Mouse (Mus musculus) adrenal gland, adult 18-20 months (tissue): Measurements from ENCODE around the gene Ltb4r1. TPM values are rescaled to one million over a fixed set of nuclear protein-coding genes. Genes with fewer than 3 reads are reported as not detected.

Experiments used
- DNase-seq, 2 experiments: peaks; one replicate each; pipeline ENCODE4 v3.0.0; 2021 to 2022; ENCODE audit warnings: low spot score in 2 of 2
- total RNA-seq, 2 experiments: library from RNA; stranded (reverse); gene quantifications; 1 replicate in 1 of 2; 2 replicates in 1 of 2; pipeline ENCODE4 v1.2.3; 2021

The Ltb4r1 gene
- total RNA-seq, 2 experiments from 2014 or later = 0.42 to 0.50 TPM

DNA sequence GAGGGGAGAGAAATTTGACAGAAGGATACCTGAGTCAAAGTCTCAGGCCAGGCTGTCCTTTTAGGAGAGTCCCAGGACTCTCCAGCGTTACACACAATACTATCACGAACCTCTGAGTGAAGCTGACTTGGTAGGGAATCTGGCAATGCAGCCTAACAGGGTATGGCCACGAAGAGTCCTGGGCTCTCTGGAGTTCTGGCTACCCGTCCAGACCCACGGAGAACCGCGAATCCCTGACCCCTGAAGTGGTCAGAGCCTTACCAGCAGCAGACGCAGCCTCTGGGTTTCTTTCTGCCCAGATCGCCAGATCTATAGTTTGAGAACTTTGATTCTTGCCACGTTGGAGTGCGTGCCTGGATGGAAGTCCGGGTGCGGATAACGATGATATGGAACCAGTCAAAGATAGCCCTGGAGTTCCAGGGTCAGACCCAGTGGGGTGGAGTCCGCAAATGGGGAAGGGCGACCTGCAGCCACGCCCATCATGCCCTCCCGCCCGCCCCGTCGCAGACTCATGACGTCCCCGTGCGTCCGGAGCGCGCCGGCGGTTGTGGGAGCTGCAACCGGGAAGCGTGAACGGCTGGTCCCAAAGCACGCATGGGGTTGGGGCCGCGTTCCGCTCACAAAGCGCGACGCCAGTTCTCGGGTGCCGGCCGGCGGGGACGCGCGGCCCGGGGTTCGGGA is 20.4 kb upstream of the Ltb4r1 start, which contains the start of the genes Dhrs1 and Nop9:
Dhrs1 (minus strand) TSS at position 511 of the 681 bp plus-strand sequence.
Nop9 (plus strand) TSS at position 514 of the 681 bp plus-strand sequence.
- peak; percentile 87 to 88 for DNase-seq

DNA sequence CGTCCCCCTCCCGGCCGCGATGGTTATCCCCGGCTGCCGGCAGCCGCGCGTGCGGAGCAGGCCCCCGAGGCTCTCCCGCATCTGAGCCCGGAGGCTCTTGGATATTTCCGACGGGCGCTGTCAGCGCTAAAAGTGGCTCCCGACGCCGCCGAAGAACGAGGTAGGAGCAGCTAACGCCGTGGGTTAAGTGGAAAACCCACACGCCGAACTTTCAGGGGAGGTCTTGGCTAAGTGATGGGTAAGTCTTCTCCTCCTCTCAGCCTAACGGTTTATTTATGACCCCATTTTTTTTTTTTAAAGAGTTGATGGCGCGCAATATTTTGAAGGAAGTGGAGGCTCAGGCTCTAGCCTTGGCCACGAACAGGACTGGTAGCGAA is 19.9 kb upstream of the Ltb4r1 start:
- DNase-seq = no peak

DNA sequence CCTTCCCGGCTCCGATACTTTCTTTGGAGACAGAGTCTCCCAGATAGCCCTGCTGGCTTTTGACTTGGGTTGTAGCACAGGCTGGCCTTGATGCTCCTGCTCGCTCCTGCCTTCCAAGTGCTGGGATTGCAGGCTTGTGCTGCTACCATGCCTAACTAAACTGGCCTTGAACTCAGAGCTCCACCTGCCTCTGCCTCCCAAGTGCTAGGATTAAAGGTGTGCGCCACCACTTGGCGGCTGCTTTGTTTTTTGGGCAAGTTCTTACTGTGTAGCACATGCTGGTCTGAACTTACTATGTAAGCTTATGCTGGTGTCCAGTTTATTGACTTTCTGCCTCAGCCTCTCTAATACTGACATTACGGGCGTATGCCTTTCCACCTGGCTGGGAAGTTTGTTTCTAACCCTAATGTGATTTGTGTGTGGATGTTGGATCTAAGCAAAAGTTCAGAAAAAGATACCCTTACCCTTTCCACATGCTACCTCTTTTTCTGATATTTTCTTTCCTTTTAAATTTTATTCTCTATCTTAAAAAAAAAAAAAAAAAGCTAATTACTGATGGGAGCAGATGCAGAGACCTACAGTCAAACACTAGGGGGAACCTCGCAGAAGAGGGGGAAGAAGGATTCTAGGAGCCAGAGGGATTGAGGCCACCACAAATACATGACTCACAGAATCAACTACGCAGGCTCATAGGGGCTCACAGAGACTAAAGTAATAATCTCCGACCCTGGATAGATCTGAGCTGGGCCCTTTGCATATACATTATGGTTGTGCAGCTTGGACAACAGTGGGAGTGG is 18.5 kb upstream of the Ltb4r1 start:
- no peak for DNase-seq

DNA sequence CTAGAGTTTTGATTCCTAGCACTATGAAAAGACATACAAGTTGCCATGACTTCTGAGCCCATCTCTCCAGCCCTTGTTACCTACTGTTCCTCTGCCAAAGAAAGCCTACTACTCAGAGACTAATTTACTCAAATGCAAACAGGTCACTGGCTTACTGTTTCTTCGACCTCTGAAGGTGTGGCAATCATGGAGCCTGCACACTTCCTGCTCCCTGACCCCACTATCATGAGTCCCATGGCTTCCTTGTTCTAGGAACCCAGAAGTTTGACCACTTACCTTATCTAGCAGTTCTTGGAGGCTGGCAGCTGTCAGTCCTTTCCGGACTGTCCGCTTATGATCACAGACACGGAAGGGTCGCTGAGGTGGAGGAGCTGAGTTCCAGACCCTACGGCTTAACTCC is 8.2 kb upstream of the Ltb4r1 start:
- DNase-seq = no peak

DNA sequence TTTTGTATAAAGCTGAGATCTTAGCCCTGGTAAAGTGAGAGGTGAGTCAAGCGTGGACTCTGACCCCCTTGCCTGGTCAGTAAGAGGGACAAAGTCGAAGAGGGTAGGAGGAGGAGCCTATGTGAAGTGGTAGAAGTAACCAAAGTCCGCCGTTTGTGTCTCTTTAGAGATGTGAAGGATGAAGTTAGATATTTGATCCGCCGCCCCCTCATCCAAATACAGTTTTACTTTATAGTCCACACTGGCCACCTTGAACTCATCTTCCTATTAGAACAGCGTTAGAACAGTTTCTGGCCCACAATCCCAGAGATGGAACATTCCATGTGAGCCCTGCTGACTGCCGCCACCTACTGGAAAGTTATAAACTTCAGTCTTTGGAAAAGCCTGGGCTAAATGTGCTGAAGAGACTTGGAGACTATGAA is 7.4 kb upstream of the Ltb4r1 start, which contains the start of gene Cideb:
Cideb (minus strand) TSS at position 96 of the 422 bp plus-strand sequence.
- DNase-seq = peak in 1 of 2 experiments; percentile 19

DNA sequence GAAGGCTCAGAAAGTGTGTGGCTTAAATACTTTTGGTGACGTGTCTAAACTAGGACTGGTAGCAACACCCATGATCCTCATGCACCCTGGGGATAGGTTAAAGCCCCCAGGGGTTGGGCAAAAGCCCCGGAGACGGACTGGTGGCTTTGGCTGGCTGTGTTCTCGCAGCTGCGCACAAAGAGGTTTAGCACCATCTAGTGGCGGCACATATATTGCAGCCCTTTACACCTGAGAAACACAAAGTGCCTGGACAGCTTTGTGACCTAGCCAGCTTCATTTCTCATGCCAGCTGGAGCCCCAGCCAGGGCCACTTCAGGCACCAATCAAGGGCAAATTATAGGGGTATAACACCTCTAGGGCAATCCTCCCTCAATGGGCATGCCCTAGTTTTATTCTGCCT is 5.6 kb upstream of the Ltb4r1 start:
- peak; percentile 81 to 82 for DNase-seq

DNA sequence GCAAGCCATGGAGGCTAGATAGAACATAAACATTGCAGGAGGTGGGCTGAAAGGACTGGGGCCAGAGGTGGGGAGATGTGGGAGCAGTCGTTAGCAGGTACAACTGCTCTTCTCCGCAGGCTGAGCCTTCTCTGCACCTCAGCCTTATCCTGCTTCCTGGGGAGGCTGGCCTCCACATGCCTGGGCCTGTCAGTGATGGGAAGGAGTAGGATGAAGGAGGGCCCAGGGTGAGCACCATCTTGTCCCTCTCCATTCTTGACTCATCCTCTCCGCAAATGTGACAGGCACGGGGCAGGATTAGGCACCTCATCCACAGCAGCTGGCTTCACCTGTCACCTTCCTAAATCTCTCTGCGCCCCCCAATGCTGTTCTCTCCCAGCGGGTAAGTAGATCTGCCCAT is 4.6 kb upstream of the Ltb4r1 start, which contains the start of gene Ltb4r2:
Ltb4r2 (plus strand) TSS at position 266 of the 400 bp plus-strand sequence.
- no peak for DNase-seq

DNA sequence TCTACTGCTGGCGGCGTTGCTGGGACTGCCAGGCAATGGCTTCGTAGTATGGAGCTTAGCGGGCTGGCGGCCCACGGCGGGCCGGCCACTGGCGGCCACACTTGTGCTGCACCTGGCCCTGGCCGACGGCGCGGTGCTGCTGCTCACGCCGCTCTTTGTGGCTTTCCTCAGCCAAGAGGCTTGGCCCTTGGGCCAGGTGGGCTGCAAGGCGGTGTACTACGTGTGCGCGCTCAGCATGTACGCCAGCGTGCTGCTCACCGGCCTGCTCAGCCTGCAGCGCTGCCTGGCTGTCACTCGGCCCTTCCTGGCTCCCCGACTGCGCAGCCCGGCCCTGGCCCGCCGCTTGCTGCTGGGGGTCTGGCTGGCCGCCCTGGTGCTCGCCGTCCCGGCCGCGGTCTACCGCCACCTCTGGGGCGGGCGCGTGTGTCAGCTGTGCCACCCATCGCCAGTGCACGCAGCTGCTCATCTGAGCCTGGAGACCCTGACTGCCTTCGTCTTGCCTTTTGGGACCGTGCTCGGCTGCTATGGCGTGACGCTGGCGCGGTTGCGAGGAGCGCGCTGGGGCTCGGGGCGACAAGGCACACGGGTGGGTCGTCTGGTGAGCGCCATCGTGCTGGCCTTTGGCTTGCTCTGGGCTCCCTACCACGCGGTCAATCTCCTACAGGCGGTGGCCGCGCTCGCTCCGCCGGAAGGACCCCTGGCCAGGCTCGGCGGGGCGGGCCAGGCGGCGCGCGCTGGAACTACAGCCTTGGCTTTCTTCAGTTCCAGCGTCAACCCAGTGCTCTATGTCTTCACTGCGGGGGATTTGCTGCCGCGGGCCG is 3.6 kb upstream of the Ltb4r1 start:
- peak; percentile 42 to 45 for DNase-seq

DNA sequence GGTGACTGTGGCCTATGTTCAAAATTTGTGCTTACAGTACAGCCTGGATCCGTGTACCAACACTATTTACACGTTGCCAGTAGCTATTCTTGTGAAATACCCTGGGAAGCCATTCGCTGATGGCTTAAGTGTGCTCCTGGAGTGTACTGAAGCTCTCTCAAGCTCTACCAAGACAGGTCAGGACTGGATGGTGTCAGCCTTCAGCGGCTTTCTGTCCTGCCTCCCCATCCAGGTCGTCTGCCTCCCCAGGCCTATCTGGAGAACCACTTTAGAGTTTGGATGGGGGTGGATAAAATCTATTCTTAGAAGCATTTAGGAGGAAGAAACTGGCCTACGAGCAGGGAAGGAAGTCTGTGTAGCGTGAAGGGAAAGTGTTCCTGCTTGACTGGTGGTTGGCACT is 2.6 kb upstream of the Ltb4r1 start:
- no peak for DNase-seq

DNA sequence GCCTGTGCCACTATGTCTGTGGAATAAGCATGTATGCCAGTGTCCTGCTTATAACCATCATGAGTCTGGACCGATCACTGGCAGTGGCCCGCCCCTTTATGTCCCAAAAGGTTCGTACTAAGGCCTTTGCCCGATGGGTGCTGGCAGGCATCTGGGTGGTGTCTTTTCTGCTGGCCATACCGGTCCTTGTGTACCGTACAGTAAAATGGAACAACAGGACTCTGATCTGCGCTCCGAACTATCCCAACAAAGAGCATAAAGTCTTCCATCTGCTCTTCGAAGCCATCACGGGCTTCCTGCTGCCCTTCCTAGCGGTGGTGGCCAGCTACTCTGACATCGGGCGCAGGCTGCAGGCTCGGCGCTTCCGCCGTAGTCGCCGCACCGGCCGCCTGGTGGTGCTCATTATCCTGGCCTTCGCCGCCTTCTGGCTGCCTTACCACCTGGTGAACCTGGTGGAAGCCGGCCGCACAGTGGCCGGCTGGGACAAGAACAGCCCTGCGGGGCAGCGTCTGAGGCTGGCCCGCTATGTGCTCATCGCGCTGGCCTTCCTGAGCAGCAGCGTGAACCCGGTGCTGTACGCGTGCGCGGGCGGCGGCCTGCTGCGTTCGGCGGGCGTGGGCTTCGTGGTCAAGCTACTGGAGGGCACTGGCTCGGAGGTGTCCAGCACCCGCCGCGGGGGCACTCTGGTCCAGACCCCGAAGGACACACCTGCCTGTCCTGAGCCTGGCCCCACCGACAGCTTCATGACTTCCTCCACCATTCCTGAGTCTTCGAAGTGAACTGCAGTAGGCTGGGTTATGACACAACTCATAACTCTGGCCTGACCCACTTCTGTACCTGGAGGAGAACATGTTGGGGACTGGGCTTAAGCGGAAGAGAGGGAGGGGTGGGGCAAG is 2.0 kb downstream of the Ltb4r1 start:
- peak; percentile 46 to 51 for DNase-seq

DNA sequence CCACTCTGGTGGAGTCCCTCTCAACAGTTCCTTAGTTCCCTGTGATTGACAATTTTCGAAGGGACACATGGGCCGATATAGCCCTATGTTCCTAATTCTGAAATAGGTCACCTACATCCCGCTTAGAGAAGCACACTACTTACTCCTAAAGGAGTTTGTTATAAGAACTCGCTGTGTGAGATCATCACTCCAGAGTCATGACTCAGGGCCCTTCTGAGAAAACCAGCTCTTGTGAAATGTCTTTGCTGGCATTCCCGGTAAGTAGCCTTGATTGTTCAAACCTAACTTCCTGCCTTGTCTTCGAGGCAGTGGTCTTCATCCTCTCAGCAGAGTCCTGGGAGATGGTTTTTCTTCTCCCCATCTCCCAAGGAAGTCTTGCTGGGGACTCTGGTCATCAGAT is 2.8 kb downstream of the Ltb4r1 start:
- DNase-seq = no peak

DNA sequence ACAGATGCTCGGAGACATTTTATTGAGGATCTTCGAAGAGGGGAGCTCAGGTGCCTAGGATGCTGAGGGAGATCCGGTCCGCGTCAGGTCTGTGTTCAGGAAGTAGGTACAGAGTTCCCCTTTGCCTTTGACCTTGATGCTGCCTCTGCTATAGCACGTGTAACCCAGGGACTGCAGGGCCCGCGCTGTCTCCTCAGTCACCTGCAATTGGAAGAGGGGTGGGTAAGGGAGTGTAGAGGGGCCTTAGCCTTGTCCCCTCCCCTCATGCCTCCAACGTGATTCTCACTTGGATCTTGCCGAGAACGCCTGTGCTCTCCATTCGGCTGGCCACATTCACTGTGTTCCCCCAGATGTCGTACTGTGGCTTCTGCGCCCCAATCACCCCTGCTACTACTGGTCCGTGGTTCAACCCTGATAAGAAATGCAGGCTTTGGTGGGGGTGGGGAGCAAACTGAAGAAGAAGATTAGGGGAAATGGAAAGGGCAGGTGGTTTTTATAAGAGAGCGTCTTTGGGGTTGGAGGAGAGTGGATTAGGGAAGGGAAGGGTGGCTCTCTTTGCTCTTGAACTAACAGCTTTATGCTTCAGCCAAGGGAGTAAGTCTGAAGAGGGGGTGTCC is 3.4 kb downstream of the Ltb4r1 start:
- DNase-seq = no peak

DNA sequence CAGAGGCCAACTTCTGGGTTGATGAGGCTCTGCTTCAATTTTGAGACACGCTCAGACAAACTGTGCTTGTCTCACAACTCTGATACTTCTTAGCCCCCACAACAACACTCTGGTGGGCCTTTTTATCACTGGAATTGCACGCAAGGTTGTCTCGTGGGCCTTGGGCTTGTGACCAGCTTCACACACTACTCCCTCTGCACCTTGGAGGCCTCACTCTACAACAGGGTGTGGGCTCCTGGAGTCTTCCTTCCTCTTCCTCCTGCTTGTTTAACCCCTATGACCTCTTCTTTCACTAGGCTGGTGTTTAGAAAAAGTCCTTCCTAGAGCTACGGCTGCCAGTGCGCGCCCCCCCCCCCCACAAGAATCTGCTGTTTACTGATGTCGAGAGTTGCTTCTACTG is 10.9 kb downstream of the Ltb4r1 start:
- peak in 1 of 2 experiments; percentile 5 for DNase-seq

DNA sequence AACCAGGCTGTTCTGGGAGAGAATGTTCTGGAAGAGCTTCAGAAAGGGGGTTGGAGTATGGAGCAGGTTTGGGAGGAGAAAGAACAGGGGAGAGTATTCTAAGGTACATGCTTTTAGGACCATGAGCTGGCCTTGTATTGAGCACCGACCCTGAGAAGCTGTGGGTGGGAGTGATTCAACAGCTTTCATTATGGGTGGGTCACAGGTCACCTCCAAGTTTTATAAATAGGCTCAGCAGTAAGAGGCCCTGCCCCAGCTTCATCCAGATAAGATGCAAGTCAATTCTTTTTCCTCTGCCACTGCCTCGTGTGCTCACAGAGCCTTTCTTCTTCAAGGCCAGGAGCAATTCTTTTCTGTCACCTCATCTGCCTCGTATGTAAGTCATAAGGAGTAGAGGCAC is 11.4 kb downstream of the Ltb4r1 start:
- DNase-seq = no peak

DNA sequence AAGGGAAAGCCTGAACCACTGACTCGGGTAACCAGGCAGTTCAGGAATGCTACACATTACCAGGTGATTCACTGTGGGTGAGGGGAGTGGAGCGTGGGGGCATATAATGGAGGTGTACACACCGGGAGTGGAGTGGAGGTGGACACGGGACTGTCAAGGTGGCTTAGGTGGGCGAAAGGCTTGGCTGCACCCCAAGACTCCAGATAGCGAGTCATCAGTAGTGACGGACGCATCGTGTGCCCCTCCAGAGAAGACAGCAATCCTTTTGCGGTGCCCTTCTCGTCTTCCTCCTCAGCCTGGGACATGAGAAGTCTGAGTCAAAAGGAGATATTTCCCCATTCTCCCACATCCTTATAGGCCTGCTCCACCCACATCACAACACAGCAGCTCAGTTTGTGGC is 12.0 kb downstream of the Ltb4r1 start:
- DNase-seq = peak in 1 of 2 experiments; percentile 15

DNA sequence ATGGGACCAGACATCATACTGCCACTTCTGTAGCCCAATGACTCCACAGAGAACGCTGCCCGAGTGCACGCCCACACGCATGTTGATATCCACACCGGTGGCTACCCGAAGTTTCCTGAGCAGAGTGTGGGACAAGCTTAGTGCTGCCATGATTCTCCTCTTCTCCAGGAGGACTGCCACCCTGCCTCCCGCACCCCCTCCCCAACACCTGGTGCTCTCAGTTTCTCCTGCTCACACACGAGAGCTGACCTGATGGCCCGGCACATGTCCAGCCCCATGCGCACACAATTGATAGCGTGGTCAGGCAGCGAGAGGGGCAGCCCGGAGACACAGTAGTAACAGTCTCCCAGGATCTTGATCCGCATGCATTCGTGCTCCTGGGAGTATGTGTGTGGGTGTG is 12.9 kb downstream of the Ltb4r1 start:
- peak in 1 of 2 experiments; percentile 17 for DNase-seq

DNA sequence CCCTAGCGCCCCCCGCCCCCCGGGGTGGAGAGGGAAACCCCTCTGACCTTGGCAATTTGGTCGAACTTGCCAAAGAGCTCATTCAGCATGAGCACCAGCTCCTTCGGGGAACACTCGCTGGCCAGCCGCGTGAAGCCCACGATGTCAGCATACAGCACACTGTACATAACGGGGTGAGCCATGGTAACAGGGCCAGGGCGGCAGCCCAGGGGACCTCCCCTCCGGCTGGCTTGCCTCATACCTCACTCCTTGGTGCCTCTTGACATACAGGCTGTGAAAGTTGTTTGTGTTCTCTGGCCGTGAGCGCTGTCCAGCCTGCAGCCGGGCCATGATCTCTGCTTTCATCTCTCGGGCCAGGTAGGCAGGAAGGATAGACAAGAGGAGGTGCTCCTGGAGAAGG is 13.9 kb downstream of the Ltb4r1 start:
- peak in 1 of 2 experiments; percentile 15 for DNase-seq

DNA sequence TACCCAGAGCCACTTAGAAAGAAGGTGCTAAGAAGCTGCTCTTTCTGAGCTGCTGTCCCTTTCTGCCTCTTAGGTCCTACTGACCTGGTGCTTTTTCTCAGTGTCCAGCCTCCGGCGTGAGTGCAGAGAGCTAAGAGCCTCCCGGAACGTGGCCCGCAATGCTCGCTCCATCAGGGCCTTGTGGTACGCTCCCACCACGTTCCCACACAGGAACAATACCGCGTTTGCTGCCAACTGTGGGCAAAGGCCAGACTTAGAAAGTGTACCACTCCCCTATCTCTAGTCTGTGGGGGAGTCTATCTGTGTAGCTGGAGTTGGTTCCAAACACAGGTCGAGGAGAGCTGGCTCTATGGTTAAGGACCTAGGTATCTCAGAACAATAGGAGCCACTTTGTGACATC is 15.0 kb downstream of the Ltb4r1 start:
- peak; percentile 3 to 16 for DNase-seq

DNA sequence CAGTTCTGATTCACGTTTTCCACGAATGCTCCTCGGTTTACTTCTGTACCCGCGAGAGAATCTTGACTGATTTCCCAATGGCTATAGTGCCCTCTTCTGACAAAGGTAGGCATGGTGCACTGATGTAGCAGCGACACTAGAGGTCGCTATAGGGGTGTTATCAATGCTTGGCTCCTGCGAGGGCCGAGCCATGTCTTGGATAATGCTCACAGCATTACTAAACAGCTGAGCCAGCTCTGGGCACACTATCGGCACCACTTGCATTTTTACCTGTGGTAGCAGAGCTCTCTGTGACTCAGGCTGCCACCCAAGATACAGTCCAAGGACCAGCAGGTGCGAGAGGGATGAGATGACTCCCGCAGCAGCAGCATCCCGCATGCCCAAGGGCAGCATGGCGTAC is 15.5 kb downstream of the Ltb4r1 start:
- peak; percentile 39 to 55 for DNase-seq
